Mouse (Mus musculus): ENCODE measurements around the gene Plekhn1. TPM values are rescaled to one million over a fixed set of nuclear protein-coding genes. Genes with fewer than 3 reads are reported as not detected.
A peak's percentile ranks its signal among the peaks of the same experiment; 100 is the strongest.

The Plekhn1 gene
- polyA plus RNA-seq, 1 experiment from 2014 or later: 18.5 TPM

GRCm38 (mm10) chr4:156192421-156193199 is 42.0 kb downstream of the Plekhn1 start:
- Histone ChIP-seq H3K27ac (ENCODE audit: low read length) (peak overlapping the region; percentile 97), H3K27me3 (ENCODE audit: control insufficient read depth, insufficient read depth, low read depth, low read length) (no peaks in the 10 kb centered on the region), H3K4me1 (replicated peaks; ENCODE audit: control insufficient read depth, insufficient read depth, low read length) (peaks cover 56% of the 10 kb centered on the region), H3K9me3 (ENCODE audit: control insufficient read depth, low read length) (no peaks in the 10 kb centered on the region), H3K9ac (ENCODE audit: low read length) (peak overlapping the region; percentile 51), H3K4me3 (ENCODE audit: low read length) (0 out of 2 replicates have a peak overlapping the region, but pooled peaks have one; percentile 14), H3K36me3 (ENCODE audit: control insufficient read depth, insufficient read depth, low read length) (peaks cover 9% of the 10 kb centered on the region), H3K4me2 (ENCODE audit: low read depth, low read length) (peak overlapping the region; percentile 42)
- WGBS: 38% methylated on average over 8 of the region's 8 CpGs
- ATAC-seq (ENCODE audit: low read depth): peak; percentile 47

- no peak overlapping the region for H3K4me3 ChIP-seq (ENCODE audit: low read length)
- H3K9me3 ChIP-seq (ENCODE audit: control insufficient read depth, low read length): no peaks in the 10 kb centered on the region
- H3K36me3 ChIP-seq (ENCODE audit: control insufficient read depth, insufficient read depth, low read length): peaks cover 12% of the 10 kb centered on the region
- H3K4me2 ChIP-seq (ENCODE audit: low read depth, low read length): no peak overlapping the region
- H3K27ac ChIP-seq (ENCODE audit: low read length): peak overlapping the region; percentile 53; the same call in 1 of the 2 replicates
- H3K9ac ChIP-seq (ENCODE audit: low read length): 0 out of 2 replicates have a peak overlapping the region, but pooled peaks have one; percentile 4
- peak; percentile 27; the same call in 1 of the 2 replicates for ATAC-seq (ENCODE audit: low read depth)
- H3K27me3 ChIP-seq (ENCODE audit: control insufficient read depth, insufficient read depth, low read depth, low read length): no peaks in the 10 kb centered on the region
- 33% methylated on average over 6 of the region's 6 CpGs for WGBS
- H3K4me1 ChIP-seq (replicated peaks; ENCODE audit: control insufficient read depth, insufficient read depth, low read length): peaks cover 40% of the 10 kb centered on the region
Observed at GRCm38 (mm10) chr4:156188811-156189323, 45.8 kb downstream of the Plekhn1 start.

GRCm38 (mm10) chr4:156188162-156188810 is 46.4 kb downstream of the Plekhn1 start:
- 75% methylated on average over 5 of the region's 5 CpGs for WGBS
- H3K27ac ChIP-seq (ENCODE audit: low read length): no peak overlapping the region
- H3K4me1 ChIP-seq (replicated peaks; ENCODE audit: control insufficient read depth, insufficient read depth, low read length): peaks cover 34% of the 10 kb centered on the region
- no peak for ATAC-seq (ENCODE audit: low read depth)
- peaks cover 12% of the 10 kb centered on the region for H3K36me3 ChIP-seq (ENCODE audit: control insufficient read depth, insufficient read depth, low read length)
- H3K27me3 ChIP-seq (ENCODE audit: control insufficient read depth, insufficient read depth, low read depth, low read length): no peaks in the 10 kb centered on the region
- no peak overlapping the region for H3K4me2 ChIP-seq (ENCODE audit: low read depth, low read length)
- no peaks in the 10 kb centered on the region for H3K9me3 ChIP-seq (ENCODE audit: control insufficient read depth, low read length)
- H3K9ac ChIP-seq (ENCODE audit: low read length): no peak overlapping the region
- no peak overlapping the region for H3K4me3 ChIP-seq (ENCODE audit: low read length)

DNA sequence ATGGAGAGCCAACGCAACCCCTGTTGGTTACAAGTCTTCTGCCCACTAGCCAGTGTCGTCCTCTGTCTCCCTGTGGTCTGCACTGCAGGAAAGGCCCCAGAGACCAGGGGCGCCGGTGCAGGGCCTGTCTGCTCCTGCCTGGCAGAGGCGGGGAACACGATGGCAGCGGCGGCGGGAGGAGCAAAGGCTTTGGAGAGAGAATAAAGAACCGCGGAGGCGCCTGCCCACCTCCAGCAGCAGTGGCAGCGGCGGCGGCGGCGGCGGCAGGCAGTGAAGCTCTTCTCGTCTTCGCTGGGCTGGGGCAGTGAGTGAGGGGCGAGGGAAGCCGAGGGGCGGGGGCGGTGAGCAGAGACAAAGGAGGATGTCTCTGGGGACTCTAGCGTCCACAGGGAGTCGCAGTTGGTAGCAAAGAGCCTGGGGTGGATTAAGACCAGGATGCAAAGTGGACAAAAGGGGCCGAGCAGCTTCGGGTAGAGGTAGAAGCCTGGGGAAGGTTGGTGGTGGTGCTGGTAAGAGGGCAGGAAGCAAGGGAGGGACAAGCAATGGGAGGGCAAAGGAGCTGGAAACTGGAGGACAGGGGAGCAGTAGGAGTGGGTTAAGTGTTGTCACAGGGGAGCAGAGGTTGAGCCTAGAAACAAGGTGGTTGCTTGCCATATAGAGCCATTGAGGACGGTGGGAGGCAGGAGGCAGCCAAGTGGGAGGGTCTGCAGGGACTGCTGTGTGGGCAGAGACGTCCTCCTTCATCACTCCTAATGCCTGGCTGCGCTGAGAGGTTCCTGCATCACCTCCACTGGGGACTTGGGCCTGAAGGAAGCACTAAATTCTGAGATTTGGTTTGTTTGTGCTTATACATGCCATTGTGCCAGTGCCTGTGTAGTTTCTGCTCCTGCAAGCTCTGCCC is 48.5 kb downstream of the Plekhn1 start:
- H3K9me3 ChIP-seq (ENCODE audit: control insufficient read depth, low read length): no peaks in the 10 kb centered on the region
- H3K4me2 ChIP-seq (ENCODE audit: low read depth, low read length): peak overlapping the region; percentile 39
- no peaks in the 10 kb centered on the region for H3K27me3 ChIP-seq (ENCODE audit: control insufficient read depth, insufficient read depth, low read depth, low read length)
- peak overlapping the region; percentile 43 for H3K9ac ChIP-seq (ENCODE audit: low read length)
- peaks cover 23% of the 10 kb centered on the region for H3K4me1 ChIP-seq (replicated peaks; ENCODE audit: control insufficient read depth, insufficient read depth, low read length)
- WGBS: 27% methylated on average over 31 of the region's 31 CpGs
- peaks cover 12% of the 10 kb centered on the region for H3K36me3 ChIP-seq (ENCODE audit: control insufficient read depth, insufficient read depth, low read length)
- H3K4me3 ChIP-seq (ENCODE audit: low read length): peak overlapping the region; percentile 20
- H3K27ac ChIP-seq (ENCODE audit: low read length): no peak overlapping the region
- no peak for ATAC-seq (ENCODE audit: low read depth)

- H3K9me3 ChIP-seq (ENCODE audit: control insufficient read depth, low read length): no peaks in the 10 kb centered on the region
- 84% methylated on average over 13 of the region's 13 CpGs for WGBS
- peak overlapping the region; percentile 20 for H3K4me3 ChIP-seq (ENCODE audit: low read length)
- H3K27me3 ChIP-seq (ENCODE audit: control insufficient read depth, insufficient read depth, low read depth, low read length): no peaks in the 10 kb centered on the region
- ATAC-seq (ENCODE audit: low read depth): no peak
- H3K27ac ChIP-seq (ENCODE audit: low read length): no peak overlapping the region
- peaks cover 9% of the 10 kb centered on the region for H3K36me3 ChIP-seq (ENCODE audit: control insufficient read depth, insufficient read depth, low read length)
- H3K4me1 ChIP-seq (replicated peaks; ENCODE audit: control insufficient read depth, insufficient read depth, low read length): peaks cover 23% of the 10 kb centered on the region
- H3K4me2 ChIP-seq (ENCODE audit: low read depth, low read length): peak overlapping the region; percentile 39
- H3K9ac ChIP-seq (ENCODE audit: low read length): peak overlapping the region; percentile 43
Observed at GRCm38 (mm10) chr4:156185456-156185949, 49.2 kb downstream of the Plekhn1 start.

GRCm38 (mm10) chr4:156184291-156184954 is 50.2 kb downstream of the Plekhn1 start:
- H3K9ac ChIP-seq (ENCODE audit: low read length): no peak overlapping the region
- no peak for ATAC-seq (ENCODE audit: low read depth)

GRCm38 (mm10) chr4:156183747-156184146 is 50.9 kb downstream of the Plekhn1 start:
- peaks cover 14% of the 10 kb centered on the region for H3K4me1 ChIP-seq (replicated peaks; ENCODE audit: control insufficient read depth, insufficient read depth, low read length)
- WGBS: 86% methylated on average over 5 of the region's 5 CpGs
- H3K4me3 ChIP-seq (ENCODE audit: low read length): no peak overlapping the region
- no peaks in the 10 kb centered on the region for H3K27me3 ChIP-seq (ENCODE audit: control insufficient read depth, insufficient read depth, low read depth, low read length)
- H3K9me3 ChIP-seq (ENCODE audit: control insufficient read depth, low read length): no peaks in the 10 kb centered on the region
- H3K4me2 ChIP-seq (ENCODE audit: low read depth, low read length): no peak overlapping the region
- no peak overlapping the region for H3K9ac ChIP-seq (ENCODE audit: low read length)
- H3K36me3 ChIP-seq (ENCODE audit: control insufficient read depth, insufficient read depth, low read length): peaks cover 7% of the 10 kb centered on the region
- ATAC-seq (ENCODE audit: low read depth): no peak
- no peak overlapping the region for H3K27ac ChIP-seq (ENCODE audit: low read length)

More at GRCm38 (mm10) chr4:156184291-156184954, 50.2 kb downstream of the Plekhn1 start:
- no peak overlapping the region for H3K4me3 ChIP-seq (ENCODE audit: low read length)
- H3K9me3 ChIP-seq (ENCODE audit: control insufficient read depth, low read length): no peaks in the 10 kb centered on the region
- WGBS: 78% methylated on average over 7 of the region's 7 CpGs
- H3K4me1 ChIP-seq (replicated peaks; ENCODE audit: control insufficient read depth, insufficient read depth, low read length): peaks cover 21% of the 10 kb centered on the region
- no peak overlapping the region for H3K4me2 ChIP-seq (ENCODE audit: low read depth, low read length)
- H3K36me3 ChIP-seq (ENCODE audit: control insufficient read depth, insufficient read depth, low read length): peaks cover 6% of the 10 kb centered on the region
- no peak overlapping the region for H3K27ac ChIP-seq (ENCODE audit: low read length)
- H3K27me3 ChIP-seq (ENCODE audit: control insufficient read depth, insufficient read depth, low read depth, low read length): no peaks in the 10 kb centered on the region

- peaks cover 56% of the 10 kb centered on the region for H3K36me3 ChIP-seq (ENCODE audit: control insufficient read depth, insufficient read depth, low read length)
- no peaks in the 10 kb centered on the region for H3K4me1 ChIP-seq (replicated peaks; ENCODE audit: control insufficient read depth, insufficient read depth, low read length)
Observed at GRCm38 (mm10) chr4:156177630-156178029, 57.0 kb downstream of the Plekhn1 start.

More at GRCm38 (mm10) chr4:156177630-156178029, 57.0 kb downstream of the Plekhn1 start:
- Histone ChIP-seq H3K27ac (ENCODE audit: low read length) (no peak overlapping the region), H3K4me2 (ENCODE audit: low read depth, low read length) (no peak overlapping the region), H3K27me3 (ENCODE audit: control insufficient read depth, insufficient read depth, low read depth, low read length) (no peaks in the 10 kb centered on the region), H3K9me3 (ENCODE audit: control insufficient read depth, low read length) (no peaks in the 10 kb centered on the region), H3K4me3 (ENCODE audit: low read length) (no peak overlapping the region), H3K9ac (ENCODE audit: low read length) (no peak overlapping the region)
- WGBS: 88% methylated on average over 9 of the region's 9 CpGs
- ATAC-seq (ENCODE audit: low read depth): no peak

Measured in lung, embryonic 16.5 days (tissue).